Mouse (Mus musculus): Measurements from ENCODE around the gene Nppc.

DNA sequence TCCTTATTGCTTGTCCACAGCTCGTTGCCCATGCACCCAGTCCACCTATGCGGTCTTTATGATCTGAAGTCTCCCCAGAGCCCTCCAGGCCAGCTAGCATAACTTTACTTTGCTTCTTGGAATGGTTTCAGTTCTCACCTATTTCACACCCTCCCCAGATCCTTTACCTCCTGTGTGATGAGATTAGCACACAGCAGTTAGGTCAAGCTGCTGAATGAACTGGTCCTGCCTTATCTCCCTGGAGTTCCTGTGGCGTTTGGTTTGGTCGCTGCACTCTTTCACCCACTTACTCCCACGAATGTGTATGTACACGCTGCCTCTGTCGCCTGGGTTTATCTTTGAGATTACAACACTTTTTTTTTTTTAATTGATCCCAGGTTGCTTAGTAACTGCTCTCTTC lies 30.0 kb upstream of the Nppc start:
- no peak for TF ChIP-seq CTCF (IDR thresholded peaks at IDR 0.05; ENCODE audit: low read depth, low read length)
- no peak for TF ChIP-seq POLR2A (IDR thresholded peaks at IDR 0.05; ENCODE audit: borderline replicate concordance, low read depth, low read length)
